Mouse (Mus musculus) layer of hippocampus, postnatal 10 days (tissue): ENCODE measurements at regions not wholly inside any gene's neighbourhood (a gene's known extent, or its start where the extent isn't known, plus 50 kb on each side); places are given as distances from the start of the nearest gene placed in this dataset.
A peak's percentile ranks its signal among the peaks of the same experiment; 100 is the strongest.
"Not testable (repeated sequence)": the region's sequence is repeated elsewhere in the genome, so short reads cannot be mapped to it uniquely, and the experiment has no call there.

Experiments used
- DNase-seq, 2 experiments: peaks; one replicate each; pipeline ENCODE4 v3.0.0; 2021; ENCODE audit warnings: low spot score in 2 of 2

GRCm38 (mm10) chr6:66382347-66383010 is 152.7 kb upstream of the Mad2l1 start:
- no peak for DNase-seq

GRCm38 (mm10) chr6:66395147-66395546 is 140.0 kb upstream of the Mad2l1 start:
- DNase-seq: no peak

- no peak for DNase-seq
Observed at GRCm38 (mm10) chr6:66397411-66397810, 137.8 kb upstream of the Mad2l1 start.

- DNase-seq: no peak
Observed at GRCm38 (mm10) chr6:66398674-66399073, 136.5 kb upstream of the Mad2l1 start.

- DNase-seq: peak; percentile 8 to 19
Observed at GRCm38 (mm10) chr6:66399091-66399755, 136.0 kb upstream of the Mad2l1 start.

GRCm38 (mm10) chr6:66401468-66401867 is 133.7 kb upstream of the Mad2l1 start:
- no peak for DNase-seq

GRCm38 (mm10) chr6:66401868-66402440 is 133.2 kb upstream of the Mad2l1 start:
- DNase-seq: no peak

GRCm38 (mm10) chr6:66414822-66415221 is 120.4 kb upstream of the Mad2l1 start:
- no peak for DNase-seq

GRCm38 (mm10) chr6:66419452-66420041 is 115.6 kb upstream of the Mad2l1 start:
- no peak for DNase-seq

GRCm38 (mm10) chr6:66428370-66428769 is 106.8 kb upstream of the Mad2l1 start:
- DNase-seq: no peak

GRCm38 (mm10) chr6:66450408-66450807 is 84.8 kb upstream of the Mad2l1 start:
- not testable (repeated sequence) for DNase-seq

GRCm38 (mm10) chr6:66458172-66458571 is 77.0 kb upstream of the Mad2l1 start:
- no peak for DNase-seq

GRCm38 (mm10) chr6:66464540-66464939 is 70.7 kb upstream of the Mad2l1 start:
- no peak for DNase-seq

- DNase-seq: no peak
Observed at GRCm38 (mm10) chr6:66465137-66465853, 69.9 kb upstream of the Mad2l1 start.

GRCm38 (mm10) chr6:66466757-66467156 is 68.4 kb upstream of the Mad2l1 start:
- no peak for DNase-seq

- DNase-seq: no peak
Observed at GRCm38 (mm10) chr6:66470627-66471249, 64.5 kb upstream of the Mad2l1 start.

- DNase-seq: no peak
Observed at GRCm38 (mm10) chr6:66471786-66472185, 63.4 kb upstream of the Mad2l1 start.

GRCm38 (mm10) chr6:66472697-66473096 is 62.5 kb upstream of the Mad2l1 start:
- DNase-seq: no peak

GRCm38 (mm10) chr6:66477575-66477974 is 57.6 kb upstream of the Mad2l1 start:
- no peak for DNase-seq

GRCm38 (mm10) chr6:66478326-66478964 is 56.7 kb upstream of the Mad2l1 start:
- no peak for DNase-seq

GRCm38 (mm10) chr6:66479576-66479975 is 55.6 kb upstream of the Mad2l1 start:
- no peak for DNase-seq
